Mouse (Mus musculus): Measurements from ENCODE around the gene Ext2. TPM values are rescaled to one million over a fixed set of nuclear protein-coding genes. Genes with fewer than 3 reads are reported as not detected.

The Ext2 gene
- polyA plus RNA-seq, 1 experiment from 2014 or later, result 78.6 TPM

GRCm38 (mm10) chr2:93850317-93850944, 28.1 kb upstream of the Ext2 start:
- H3K4me1 ChIP-seq (replicated peaks; ENCODE audit: control insufficient read depth, insufficient read depth, low read length), result peaks cover 2% of the 10 kb centered on the region; the same call in 1 of the 2 replicates
- peak overlapping the region; percentile 69; the same call in 1 of the 2 replicates for H3K4me3 ChIP-seq (ENCODE audit: low read depth, low read length)
- no peak overlapping the region for H3K9ac ChIP-seq (ENCODE audit: low read length)
- no peaks in the 10 kb centered on the region for H3K9me3 ChIP-seq (ENCODE audit: control insufficient read depth, low read length)
- peak overlapping the region; percentile 79; the same call in 1 of the 2 replicates for H3K4me2 ChIP-seq (ENCODE audit: low read depth, low read length, severe bottlenecking)
- H3K36me3 ChIP-seq (ENCODE audit: control insufficient read depth, insufficient read depth, low read length), result no peaks in the 10 kb centered on the region
- no peak overlapping the region for H3K27ac ChIP-seq (ENCODE audit: low read depth, low read length)
- no peaks in the 10 kb centered on the region for H3K27me3 ChIP-seq (ENCODE audit: control insufficient read depth, insufficient read depth, low read length)
- 52% methylated on average over 13 of the region's 13 CpGs for WGBS
- ATAC-seq (replicated peaks; ENCODE audit: low FRiP score), result no peak
- DNase-seq (ENCODE audit: low spot score), result no peak

GRCm38 (mm10) chr2:93849505-93850089, 27.2 kb upstream of the Ext2 start, which contains the start of gene Accs:
Accs (minus strand) TSS chr2:93849943.
- DNase-seq (ENCODE audit: low spot score), result peak; percentile 81
- peak within 1 kb of the TSS; percentile 66 for H3K27ac ChIP-seq (ENCODE audit: low read depth, low read length)
- under 1% methylated on average over 28 of the region's 28 CpGs for WGBS
- peak within 1 kb of the TSS; percentile 69 for H3K4me3 ChIP-seq (ENCODE audit: low read depth, low read length)
- peak within 1 kb of the TSS; percentile 79 for H3K4me2 ChIP-seq (ENCODE audit: low read depth, low read length, severe bottlenecking)
- H3K27me3 ChIP-seq (ENCODE audit: control insufficient read depth, insufficient read depth, low read length), result no peaks in the 10 kb centered on the region
- peak; percentile 88 for ATAC-seq (replicated peaks; ENCODE audit: low FRiP score)
- H3K4me1 ChIP-seq (replicated peaks; ENCODE audit: control insufficient read depth, insufficient read depth, low read length), result peaks cover 2% of the 10 kb centered on the region; the same call in 1 of the 2 replicates
- H3K9ac ChIP-seq (ENCODE audit: low read length), result peak within 1 kb of the TSS; percentile 86
- H3K36me3 ChIP-seq (ENCODE audit: control insufficient read depth, insufficient read depth, low read length), result no peaks in the 10 kb centered on the region
- no peaks in the 10 kb centered on the region for H3K9me3 ChIP-seq (ENCODE audit: control insufficient read depth, low read length)

GRCm38 (mm10) chr2:93841349-93841748, 19.0 kb upstream of the Ext2 start:
- no peaks in the 10 kb centered on the region for H3K9me3 ChIP-seq (ENCODE audit: control insufficient read depth, low read length)
- H3K27ac ChIP-seq (ENCODE audit: low read depth, low read length), result no peak overlapping the region
- no peak overlapping the region for H3K4me3 ChIP-seq (ENCODE audit: low read depth, low read length)
- no peaks in the 10 kb centered on the region for H3K4me1 ChIP-seq (replicated peaks; ENCODE audit: control insufficient read depth, insufficient read depth, low read length)
- H3K4me2 ChIP-seq (ENCODE audit: low read depth, low read length, severe bottlenecking), result no peak overlapping the region
- no peaks in the 10 kb centered on the region; the same call in 1 of the 2 replicates for H3K36me3 ChIP-seq (ENCODE audit: control insufficient read depth, insufficient read depth, low read length)
- no peaks in the 10 kb centered on the region for H3K27me3 ChIP-seq (ENCODE audit: control insufficient read depth, insufficient read depth, low read length)
- WGBS, result 93% methylated on average over 3 of the region's 3 CpGs
- H3K9ac ChIP-seq (ENCODE audit: low read length), result no peak overlapping the region
- ATAC-seq (replicated peaks; ENCODE audit: low FRiP score) (no peak), DNase-seq (ENCODE audit: low spot score) (no peak)

GRCm38 (mm10) chr2:93840109-93840508, 17.7 kb upstream of the Ext2 start:
- Histone ChIP-seq H3K27me3 (ENCODE audit: control insufficient read depth, insufficient read depth, low read length) (no peaks in the 10 kb centered on the region), H3K36me3 (ENCODE audit: control insufficient read depth, insufficient read depth, low read length) (no peaks in the 10 kb centered on the region; the same call in 1 of the 2 replicates), H3K27ac (ENCODE audit: low read depth, low read length) (no peak overlapping the region), H3K4me3 (ENCODE audit: low read depth, low read length) (no peak overlapping the region), H3K4me1 (replicated peaks; ENCODE audit: control insufficient read depth, insufficient read depth, low read length) (no peaks in the 10 kb centered on the region), H3K9ac (ENCODE audit: low read length) (no peak overlapping the region), H3K9me3 (ENCODE audit: control insufficient read depth, low read length) (no peaks in the 10 kb centered on the region), H3K4me2 (ENCODE audit: low read depth, low read length, severe bottlenecking) (no peak overlapping the region)
- ATAC-seq (replicated peaks; ENCODE audit: low FRiP score) (no peak), DNase-seq (ENCODE audit: low spot score) (no peak)
- WGBS, result 87% methylated on average over 6 of the region's 6 CpGs

GRCm38 (mm10) chr2:93838931-93839330, 16.6 kb upstream of the Ext2 start:
- H3K9me3 ChIP-seq (ENCODE audit: control insufficient read depth, low read length), result no peaks in the 10 kb centered on the region
- ATAC-seq (replicated peaks; ENCODE audit: low FRiP score) (no peak), DNase-seq (ENCODE audit: low spot score) (no peak)
- H3K4me3 ChIP-seq (ENCODE audit: low read depth, low read length), result no peak overlapping the region
- 90% methylated on average over 4 of the region's 4 CpGs for WGBS
- no peak overlapping the region for H3K4me2 ChIP-seq (ENCODE audit: low read depth, low read length, severe bottlenecking)
- no peaks in the 10 kb centered on the region; the same call in 1 of the 2 replicates for H3K36me3 ChIP-seq (ENCODE audit: control insufficient read depth, insufficient read depth, low read length)
- H3K9ac ChIP-seq (ENCODE audit: low read length), result no peak overlapping the region
- H3K27me3 ChIP-seq (ENCODE audit: control insufficient read depth, insufficient read depth, low read length), result no peaks in the 10 kb centered on the region
- H3K27ac ChIP-seq (ENCODE audit: low read depth, low read length), result no peak overlapping the region
- H3K4me1 ChIP-seq (replicated peaks; ENCODE audit: control insufficient read depth, insufficient read depth, low read length), result no peaks in the 10 kb centered on the region

- ATAC-seq (replicated peaks; ENCODE audit: low FRiP score), result no peak
- Histone ChIP-seq H3K4me1 (replicated peaks; ENCODE audit: control insufficient read depth, insufficient read depth, low read length) (no peaks in the 10 kb centered on the region), H3K27ac (ENCODE audit: low read depth, low read length) (no peak overlapping the region), H3K4me2 (ENCODE audit: low read depth, low read length, severe bottlenecking) (no peak overlapping the region), H3K4me3 (ENCODE audit: low read depth, low read length) (no peak overlapping the region), H3K36me3 (ENCODE audit: control insufficient read depth, insufficient read depth, low read length) (no peaks in the 10 kb centered on the region; the same call in 1 of the 2 replicates), H3K27me3 (ENCODE audit: control insufficient read depth, insufficient read depth, low read length) (no peaks in the 10 kb centered on the region), H3K9me3 (ENCODE audit: control insufficient read depth, low read length) (no peaks in the 10 kb centered on the region), H3K9ac (ENCODE audit: low read length) (no peak overlapping the region)
- no peak for DNase-seq (ENCODE audit: low spot score)
- 72% methylated on average over 13 of the region's 13 CpGs for WGBS
Measured at GRCm38 (mm10) chr2:93836232-93836785, 13.9 kb upstream of the Ext2 start.

- Histone ChIP-seq H3K4me3 (ENCODE audit: low read depth, low read length) (no peak overlapping the region), H3K27ac (ENCODE audit: low read depth, low read length) (no peak overlapping the region), H3K36me3 (ENCODE audit: control insufficient read depth, insufficient read depth, low read length) (no peaks in the 10 kb centered on the region), H3K27me3 (ENCODE audit: control insufficient read depth, insufficient read depth, low read length) (no peaks in the 10 kb centered on the region), H3K4me1 (replicated peaks; ENCODE audit: control insufficient read depth, insufficient read depth, low read length) (no peaks in the 10 kb centered on the region), H3K9me3 (ENCODE audit: control insufficient read depth, low read length) (no peaks in the 10 kb centered on the region), H3K9ac (ENCODE audit: low read length) (no peak overlapping the region), H3K4me2 (ENCODE audit: low read depth, low read length, severe bottlenecking) (no peak overlapping the region)
- DNase-seq (ENCODE audit: low spot score) (no peak), ATAC-seq (replicated peaks; ENCODE audit: low FRiP score) (no peak)
- 81% methylated on average over 11 of the region's 11 CpGs for WGBS
Measured at GRCm38 (mm10) chr2:93835596-93835995, 13.2 kb upstream of the Ext2 start.

GRCm38 (mm10) chr2:93823519-93823918, 1.2 kb upstream of the Ext2 start:
- WGBS, result 18% methylated on average over 8 of the region's 8 CpGs
- Histone ChIP-seq H3K9ac (ENCODE audit: low read length) (no peak overlapping the region), H3K9me3 (ENCODE audit: control insufficient read depth, low read length) (no peaks in the 10 kb centered on the region), H3K27ac (ENCODE audit: low read depth, low read length) (no peak overlapping the region), H3K27me3 (ENCODE audit: control insufficient read depth, insufficient read depth, low read length) (no peaks in the 10 kb centered on the region), H3K36me3 (ENCODE audit: control insufficient read depth, insufficient read depth, low read length) (no peaks in the 10 kb centered on the region), H3K4me3 (ENCODE audit: low read depth, low read length) (no peak overlapping the region), H3K4me1 (replicated peaks; ENCODE audit: control insufficient read depth, insufficient read depth, low read length) (peaks cover 5% of the 10 kb centered on the region), H3K4me2 (ENCODE audit: low read depth, low read length, severe bottlenecking) (no peak overlapping the region)
- ATAC-seq (replicated peaks; ENCODE audit: low FRiP score) (peak; percentile 14; the same call in 1 of the 2 replicates), DNase-seq (ENCODE audit: low spot score) (peak; percentile 78)

Data from forebrain, embryonic 11.5 days (tissue).